21 mouse cellular contexts compared by ENCODE assay signal in the genomic region with DNA sequence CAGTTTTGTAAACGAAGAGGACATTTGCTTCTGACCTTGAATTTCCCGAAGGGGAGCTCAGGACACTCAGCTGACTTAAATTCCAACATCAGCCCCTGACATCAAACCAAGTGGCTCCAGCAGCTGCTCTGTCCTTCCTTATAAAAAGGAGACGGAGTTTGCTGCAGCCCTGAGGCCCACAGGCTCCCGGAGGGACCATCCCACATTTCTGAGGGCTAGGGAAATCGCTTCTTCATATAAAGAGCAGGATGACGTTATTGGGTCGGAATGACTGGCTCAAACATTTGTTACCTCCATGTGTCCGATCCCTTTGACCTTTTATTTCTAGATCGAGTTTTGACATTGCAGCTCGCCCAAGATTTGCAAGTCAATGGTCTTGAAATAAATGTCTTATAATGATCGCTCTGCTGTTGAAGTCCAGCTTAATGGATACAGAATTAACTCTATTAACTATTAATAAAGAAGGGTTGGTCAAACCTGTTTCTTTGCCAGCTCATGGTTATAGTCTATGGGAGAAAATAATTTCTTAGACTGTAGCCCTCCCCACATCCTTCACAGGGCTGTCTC.
DNase-seq lines count a peak whose midpoint lies in the region; ATAC-seq and TF ChIP-seq lines count a peak whose summit lies in the region.
"Had no signal": no experiment of that assay in that cellular context is flagged by ENCODE, and none has a peak within 500 bp of the region (broad histone marks: within the 10 kb centered on the region; RNA-seq: fewer than 3 reads in every experiment).

No protein-coding gene starts in this region.

- WGBS in kidney, adult 2 months = 29% methylated on average over 11 of the region's 11 CpGs
- 71% methylated on average over 11 of the region's 11 CpGs for WGBS in kidney, embryonic 16.5 days

- H3K4me3 ChIP-seq in kidney, adult 2 months (ENCODE audit: insufficient read depth, low read depth, low read length) = no peak overlapping the region
- no peak overlapping the region for H3K4me3 ChIP-seq in kidney, embryonic 16.5 days (ENCODE audit: low read length)
- H3K4me3 ChIP-seq: embryonic facial prominence, embryonic 12.5 days; forebrain, embryonic 15.5 days; heart, embryonic 10.5 days; hindbrain, embryonic 12.5 days had no signal

- H3K4me2 ChIP-seq in kidney, embryonic 16.5 days (replicated peaks; ENCODE audit: low read depth, low read length) = no peak overlapping the region
- H3K4me2 ChIP-seq: embryonic facial prominence, embryonic 12.5 days; forebrain, embryonic 15.5 days; hindbrain, embryonic 12.5 days had no signal

- no peaks in the 10 kb centered on the region for H3K27me3 ChIP-seq in kidney, adult 2 months (replicated peaks; ENCODE audit: control insufficient read depth, insufficient read depth, low read length)
- H3K27me3 ChIP-seq in kidney, embryonic 16.5 days (ENCODE audit: insufficient read depth, low read length) = no peaks in the 10 kb centered on the region
- H3K27me3 ChIP-seq: embryonic facial prominence, embryonic 12.5 days; forebrain, embryonic 15.5 days; hindbrain, embryonic 12.5 days had no signal

- DNase-seq in kidney, adult 18-20 months = peak; percentile 64
- DNase-seq in kidney, postnatal 4 days = no peak
- peak; percentile 86 for DNase-seq in kidney, adult 2 months
- DNase-seq in kidney, postnatal 25 days = peak; percentile 23 to 49
- no peak for DNase-seq in adrenal gland, adult 2 months
- DNase-seq in right cerebral cortex, postnatal 25 days = no peak
- DNase-seq in thymus, postnatal 14 days = no peak
- DNase-seq: adrenal gland, postnatal 25 days; cerebellum, adult 2 months; cerebellum, postnatal 14 days; gastrocnemius, postnatal 36 days; heart, adult 11 months; heart, postnatal 10 days; heart, postnatal 4 days had no signal

- H3K36me3 ChIP-seq in kidney, adult 2 months (ENCODE audit: control insufficient read depth, insufficient read depth, low read length) = no peaks in the 10 kb centered on the region
- H3K36me3 ChIP-seq in kidney, embryonic 16.5 days (ENCODE audit: insufficient read depth, low read length) = no peaks in the 10 kb centered on the region
- H3K36me3 ChIP-seq: embryonic facial prominence, embryonic 12.5 days; forebrain, embryonic 15.5 days; hindbrain, embryonic 12.5 days had no signal

- peaks cover 3% of the 10 kb centered on the region for H3K9me3 ChIP-seq in kidney, embryonic 16.5 days (ENCODE audit: low read length)
- H3K9me3 ChIP-seq: hindbrain, embryonic 12.5 days had no signal

- peak overlapping the region; percentile 98 for H3K27ac ChIP-seq in kidney, adult 2 months (ENCODE audit: insufficient read depth, low read depth, low read length)
- peak overlapping the region; percentile 72 for H3K27ac ChIP-seq in kidney, embryonic 16.5 days (ENCODE audit: low read length)
- H3K27ac ChIP-seq: embryonic facial prominence, embryonic 12.5 days; forebrain, embryonic 15.5 days; heart, embryonic 10.5 days; hindbrain, embryonic 12.5 days had no signal

- ATAC-seq in kidney, embryonic 16.5 days (ENCODE audit: low FRiP score, low TSS enrichment) = no peak; the same call in 1 of the 2 replicates
- ATAC-seq: activated CD4-positive, CD25-positive, alpha-beta regulatory T cell, adult 4 months; forebrain, embryonic 15.5 days; hindbrain, embryonic 16.5 days had no signal

- no peak overlapping the region for H3K9ac ChIP-seq in kidney, embryonic 16.5 days (replicated peaks; ENCODE audit: low read length)
- H3K9ac ChIP-seq: embryonic facial prominence, embryonic 12.5 days; forebrain, embryonic 15.5 days; hindbrain, embryonic 12.5 days had no signal

- TF ChIP-seq POLR2A in kidney, adult 2 months (IDR thresholded peaks at IDR 0.05; ENCODE audit: low read depth, low read length) = no peak

- no peak for TF ChIP-seq CTCF in kidney, adult 2 months (conservative IDR thresholded peaks at IDR 0.05; ENCODE audit: insufficient read depth, insufficient read length, low read depth, low read length)

- H3K4me1 ChIP-seq in kidney, adult 2 months (ENCODE audit: control insufficient read depth, insufficient read depth, low read length) = peaks cover 25% of the 10 kb centered on the region
- H3K4me1 ChIP-seq in kidney, embryonic 16.5 days (ENCODE audit: insufficient read depth, low read length) = peaks cover 22% of the 10 kb centered on the region
- H3K4me1 ChIP-seq: forebrain, embryonic 15.5 days had no signal

Comparison
In these comparisons a context has a peak if more than half of its experiments do, and no peak if none do; other contexts are left out.
1. DNase-seq: peak in kidney, adult 18-20 months (single experiment), kidney, adult 2 months (single experiment) and kidney, postnatal 25 days (2 of 2); none in kidney, postnatal 4 days (0 of 2), adrenal gland, adult 2 months (single experiment), right cerebral cortex, postnatal 25 days (single experiment) and thymus, postnatal 14 days (single experiment).